Comparison of ENCODE assay signal across 23 mouse cellular contexts in the genomic region with DNA sequence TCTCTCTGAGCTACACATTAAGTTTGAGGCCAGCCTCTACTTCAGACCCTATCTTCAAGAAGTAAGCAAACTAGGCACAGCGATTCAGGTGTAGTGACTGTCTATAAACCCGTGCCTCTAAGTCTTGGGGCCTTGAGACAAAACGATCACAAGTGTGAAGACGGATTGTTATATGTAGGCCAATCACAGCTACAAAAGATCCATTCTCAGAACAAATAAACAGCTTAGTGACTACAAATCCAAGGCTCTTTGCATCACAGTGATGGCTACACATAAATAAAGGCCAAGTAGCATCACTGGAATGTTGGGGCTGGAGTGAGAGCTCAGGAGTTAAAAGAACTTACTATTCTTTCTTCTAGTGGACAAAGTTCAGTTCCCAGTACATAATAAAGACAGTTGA.
"Had no signal": no experiment of that assay in that cellular context is flagged by ENCODE, and none has a peak within 500 bp of the region (broad histone marks: within the 10 kb centered on the region; RNA-seq: fewer than 3 reads in every experiment).

No protein-coding gene starts in this region.

- H3K27me3 ChIP-seq: heart, embryonic 12.5 days; hindbrain, embryonic 12.5 days; intestine, embryonic 15.5 days; kidney, embryonic 15.5 days; limb, embryonic 13.5 days; limb, embryonic 15.5 days; liver, embryonic 12.5 days had no signal

- DNase-seq: gastrocnemius, postnatal 25 days; heart, adult 18-20 months; heart, postnatal 10 days; heart, postnatal 4 days; kidney, adult 11 months; kidney, adult 2 months; kidney, adult 9 months; kidney, postnatal 25 days; kidney, postnatal 4 days; layer of hippocampus, postnatal 36 days; left cerebral cortex, postnatal 4 days had no signal

- H3K27ac ChIP-seq: heart, embryonic 10.5 days; hindbrain, embryonic 10.5 days; hindbrain, embryonic 12.5 days; hindbrain, embryonic 14.5 days; intestine, embryonic 15.5 days; kidney, embryonic 15.5 days; kidney, postnatal 0 days; limb, embryonic 13.5 days; limb, embryonic 15.5 days; liver, embryonic 12.5 days; liver, embryonic 14.5 days had no signal

- H3K4me1 ChIP-seq: hindbrain, embryonic 10.5 days; hindbrain, embryonic 12.5 days; intestine, embryonic 15.5 days; limb, embryonic 13.5 days; limb, embryonic 15.5 days had no signal

- H3K9ac ChIP-seq: heart, embryonic 12.5 days; hindbrain, embryonic 12.5 days; hindbrain, embryonic 14.5 days; intestine, embryonic 15.5 days; kidney, embryonic 15.5 days; limb, embryonic 13.5 days; limb, embryonic 15.5 days; liver, embryonic 12.5 days; liver, embryonic 14.5 days had no signal

- H3K9me3 ChIP-seq: heart, embryonic 10.5 days; heart, embryonic 12.5 days; hindbrain, embryonic 10.5 days; hindbrain, embryonic 12.5 days; intestine, embryonic 15.5 days; kidney, embryonic 15.5 days; limb, embryonic 13.5 days; limb, embryonic 15.5 days; liver, embryonic 12.5 days had no signal

- H3K36me3 ChIP-seq: intestine, embryonic 15.5 days had no signal

- H3K4me2 ChIP-seq: heart, embryonic 12.5 days; hindbrain, embryonic 12.5 days; hindbrain, embryonic 14.5 days; intestine, embryonic 15.5 days; kidney, embryonic 15.5 days; limb, embryonic 13.5 days; limb, embryonic 15.5 days; liver, embryonic 12.5 days had no signal

- H3K4me3 ChIP-seq: heart, embryonic 10.5 days; heart, embryonic 12.5 days; hindbrain, embryonic 10.5 days; hindbrain, embryonic 12.5 days; intestine, embryonic 15.5 days; kidney, embryonic 15.5 days; limb, embryonic 13.5 days; limb, embryonic 15.5 days; liver, embryonic 12.5 days had no signal
